Comparison of ENCODE assay signal across 22 mouse cellular contexts in the genomic region with DNA sequence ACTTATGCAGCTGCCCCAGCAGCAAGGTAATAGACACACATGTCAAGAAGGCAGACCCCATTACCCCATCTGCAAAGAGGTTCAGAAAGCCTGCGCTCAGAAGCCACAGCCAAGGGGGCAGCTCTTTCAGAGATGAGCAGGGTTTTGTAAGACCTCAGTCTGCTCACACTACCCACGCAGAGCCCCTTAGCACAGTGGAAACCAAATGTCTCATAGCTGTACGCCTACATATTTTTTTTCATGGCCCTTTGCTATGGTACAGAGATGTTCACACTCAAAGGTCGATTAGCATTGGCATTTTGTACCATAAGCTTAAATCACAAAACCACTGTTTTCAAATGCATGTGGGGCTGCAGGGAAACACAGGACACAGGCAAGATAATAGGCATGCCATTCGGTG.
"Had no signal": no experiment of that assay in that cellular context is flagged by ENCODE, and none has a peak within 500 bp of the region (broad histone marks: within the 10 kb centered on the region; RNA-seq: fewer than 3 reads in every experiment).

No protein-coding gene starts in this region.

- H3K4me1 ChIP-seq: limb, embryonic 10.5 days; limb, embryonic 13.5 days; liver, embryonic 12.5 days; liver, embryonic 15.5 days; lung, embryonic 15.5 days; midbrain, embryonic 12.5 days; midbrain, embryonic 15.5 days; neural tube, embryonic 12.5 days; neural tube, embryonic 15.5 days; stomach, embryonic 15.5 days had no signal

- H3K9me3 ChIP-seq: limb, embryonic 10.5 days; limb, embryonic 13.5 days; liver, embryonic 12.5 days; liver, embryonic 15.5 days; lung, embryonic 15.5 days; midbrain, embryonic 12.5 days; midbrain, embryonic 15.5 days; neural tube, embryonic 12.5 days; neural tube, embryonic 15.5 days; stomach, embryonic 15.5 days had no signal

- H3K9ac ChIP-seq: limb, embryonic 13.5 days; liver, embryonic 12.5 days; liver, embryonic 15.5 days; lung, embryonic 15.5 days; midbrain, embryonic 12.5 days; midbrain, embryonic 15.5 days; neural tube, embryonic 12.5 days; neural tube, embryonic 15.5 days; stomach, embryonic 15.5 days had no signal

- H3K36me3 ChIP-seq: limb, embryonic 10.5 days; limb, embryonic 13.5 days; liver, embryonic 12.5 days; liver, embryonic 15.5 days; lung, embryonic 15.5 days; midbrain, embryonic 12.5 days; midbrain, embryonic 15.5 days; neural tube, embryonic 12.5 days; neural tube, embryonic 15.5 days; stomach, embryonic 15.5 days had no signal

- H3K27me3 ChIP-seq: liver, embryonic 15.5 days; lung, embryonic 15.5 days; neural tube, embryonic 12.5 days; stomach, embryonic 15.5 days had no signal

- ATAC-seq: liver, embryonic 12.5 days; midbrain, embryonic 15.5 days had no signal

- DNase-seq: kidney, adult 18-20 months; kidney, adult 9 months; kidney, postnatal 14 days; kidney, postnatal 4 days; liver; lung, adult 18-20 months; lung, postnatal 10 days; lung, postnatal 4 days; right cerebral cortex, adult 18-20 months; right cerebral cortex, postnatal 14 days; spleen, adult 18-20 months; thymus, postnatal 25 days had no signal

- H3K27ac ChIP-seq: limb, embryonic 10.5 days; limb, embryonic 13.5 days; liver, embryonic 12.5 days; liver, embryonic 15.5 days; lung, embryonic 15.5 days; midbrain, embryonic 12.5 days; midbrain, embryonic 15.5 days; neural tube, embryonic 12.5 days; neural tube, embryonic 15.5 days; stomach, embryonic 15.5 days had no signal

- H3K4me2 ChIP-seq: limb, embryonic 13.5 days; liver, embryonic 12.5 days; liver, embryonic 15.5 days; lung, embryonic 15.5 days; midbrain, embryonic 12.5 days; midbrain, embryonic 15.5 days; neural tube, embryonic 12.5 days; neural tube, embryonic 15.5 days; stomach, embryonic 15.5 days had no signal

- H3K4me3 ChIP-seq: limb, embryonic 10.5 days; limb, embryonic 13.5 days; liver, embryonic 12.5 days; liver, embryonic 15.5 days; lung, embryonic 15.5 days; midbrain, embryonic 12.5 days; midbrain, embryonic 15.5 days; neural tube, embryonic 12.5 days; neural tube, embryonic 15.5 days; stomach, embryonic 15.5 days had no signal
